In the genomic region with DNA sequence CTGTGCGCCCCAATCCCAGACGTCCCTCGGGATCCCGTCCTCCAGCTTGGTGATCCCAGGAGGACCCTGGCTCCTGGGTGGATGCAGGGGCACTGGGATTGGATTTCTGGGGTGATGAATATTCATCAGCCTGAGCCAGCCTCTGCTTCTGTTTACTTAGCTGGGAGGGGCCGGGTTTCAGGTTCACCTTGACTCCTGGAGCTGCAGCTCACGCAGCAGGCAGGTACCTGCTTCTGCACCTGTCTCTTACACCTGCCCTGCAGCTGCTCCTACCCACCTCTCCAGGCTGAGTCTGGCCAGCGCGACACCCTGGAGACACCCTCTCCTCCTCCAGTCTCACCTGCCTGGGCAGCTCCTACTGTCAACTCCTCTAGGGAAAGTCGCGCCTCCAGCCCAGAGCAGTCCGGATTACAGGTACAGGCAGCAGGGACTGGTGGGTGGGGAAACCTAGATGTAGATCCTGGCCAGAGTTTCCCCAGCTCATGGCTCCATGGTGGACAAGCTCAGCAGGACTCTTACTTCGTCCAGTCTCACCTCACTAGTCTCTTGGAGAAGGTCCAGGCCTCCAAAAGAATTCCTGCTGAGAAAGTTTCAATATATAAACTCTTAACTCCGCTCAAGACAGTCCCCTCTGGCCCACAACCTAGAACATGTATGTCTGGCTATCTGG, we compare ENCODE assay signal across 8 mouse cellular contexts. TPM values are rescaled to one million over a fixed set of nuclear protein-coding genes. Genes with fewer than 3 reads are reported as not detected.
DNase-seq lines count a peak whose midpoint lies in the region; ATAC-seq and TF ChIP-seq lines count a peak whose summit lies in the region.
"Had no signal": no experiment of that assay in that cellular context is flagged by ENCODE, and none has a peak within 500 bp of the region (broad histone marks: within the 10 kb centered on the region; RNA-seq: fewer than 3 reads in every experiment).

No protein-coding gene starts in this region.

- H3K36me3 ChIP-seq in E14TG2a.4 (ENCODE audit: insufficient read depth, low read length): no peaks in the 10 kb centered on the region
- H3K36me3 ChIP-seq in ES-Bruce4 (ENCODE audit: control insufficient read depth, insufficient read depth, low read length, poor library complexity, severe bottlenecking): no peaks in the 10 kb centered on the region
- no peaks in the 10 kb centered on the region for H3K36me3 ChIP-seq in liver, postnatal 0 days (replicated peaks; ENCODE audit: insufficient read depth, low read length)
- H3K36me3 ChIP-seq: heart, embryonic 13.5 days had no signal

- 51% methylated on average over 13 of the region's 13 CpGs for WGBS in liver, postnatal 0 days (ENCODE audit: insufficient replicate concordance)

- TF ChIP-seq POLR2A in ES-Bruce4 (IDR thresholded peaks at IDR 0.05; ENCODE audit: insufficient read depth, low read length): peak; percentile 33

- H3K4me1 ChIP-seq in E14TG2a.4 (replicated peaks; ENCODE audit: low read depth, low read length) (peaks cover 70% of the 10 kb centered on the region), ES-Bruce4 (ENCODE audit: control insufficient read depth, insufficient read depth, low read length) (peaks cover 5% of the 10 kb centered on the region)
- peaks cover 35% of the 10 kb centered on the region for H3K4me1 ChIP-seq in liver, postnatal 0 days (ENCODE audit: insufficient read depth)

- H3K27me3 ChIP-seq in E14TG2a.4 (ENCODE audit: insufficient read depth, low read length) (peaks cover 15% of the 10 kb centered on the region), ES-Bruce4 (ENCODE audit: control insufficient read depth, insufficient read depth, low read length, poor library complexity, severe bottlenecking) (no peaks in the 10 kb centered on the region)
- H3K27me3 ChIP-seq in liver, postnatal 0 days (ENCODE audit: insufficient read depth, low read length): no peaks in the 10 kb centered on the region

- no peak for TF ChIP-seq CTCF in E14TG2a.4 (conservative IDR thresholded peaks at IDR 0.05; ENCODE audit: low read length)
- TF ChIP-seq CTCF in ES-Bruce4 (IDR thresholded peaks at IDR 0.05; ENCODE audit: low read depth, low read length): no peak
- TF ChIP-seq CTCF in liver, postnatal 0 days (IDR thresholded peaks at IDR 0.05; ENCODE audit: low read depth): no peak

- H3K27ac ChIP-seq in ES-Bruce4 (ENCODE audit: insufficient read depth, low read length): peak overlapping the region; percentile 58
- peak overlapping the region; percentile 37; the same call in 1 of the 2 replicates for H3K27ac ChIP-seq in liver, postnatal 0 days (ENCODE audit: low read depth)
- H3K27ac ChIP-seq: heart, embryonic 13.5 days had no signal

- H3K9me3 ChIP-seq in E14TG2a.4 (ENCODE audit: low read length) (no peaks in the 10 kb centered on the region), ES-Bruce4 (replicated peaks; ENCODE audit: control insufficient read depth, insufficient read depth, low read length, poor library complexity, severe bottlenecking) (no peaks in the 10 kb centered on the region)
- H3K9me3 ChIP-seq in liver, postnatal 0 days (ENCODE audit: low read length): no peaks in the 10 kb centered on the region
- H3K9me3 ChIP-seq: heart, embryonic 13.5 days had no signal

- H3K4me3 ChIP-seq in E14TG2a.4 (replicated peaks; ENCODE audit: low read length): peak overlapping the region; percentile 67
- H3K4me3 ChIP-seq in ES-Bruce4 (ENCODE audit: low read depth, low read length): peak overlapping the region; percentile 55
- H3K4me3 ChIP-seq in liver, postnatal 0 days (ENCODE audit: low read depth, low read length): peak overlapping the region; percentile 18
- H3K4me3 ChIP-seq: heart, embryonic 13.5 days had no signal

- H3K9ac ChIP-seq in ES-Bruce4 (ENCODE audit: low read depth, poor library complexity, severe bottlenecking): peak overlapping the region; percentile 24; the same call in 1 of the 2 replicates
- H3K9ac ChIP-seq in liver, postnatal 0 days (replicated peaks): peak overlapping the region; percentile 45
- H3K9ac ChIP-seq: heart, embryonic 13.5 days had no signal

- no peak for ATAC-seq in liver, postnatal 0 days

- TF ChIP-seq EP300 in ES-Bruce4 (IDR thresholded peaks at IDR 0.05; ENCODE audit: insufficient read depth, low read depth, low read length): peak; percentile 89
- TF ChIP-seq EP300 in liver, postnatal 0 days (IDR thresholded peaks at IDR 0.05; ENCODE audit: low read depth): no peak

- peak; percentile 86 to 90 for DNase-seq in kidney, adult 8-10 months
- no peak for DNase-seq in liver, postnatal 0 days
- no peak for DNase-seq in adrenal gland, adult 8-10 months
- DNase-seq in cerebellum, postnatal 4 days (ENCODE audit: low spot score in 2 of 2): no peak
- DNase-seq in natural killer cell, adult 2 months (ENCODE audit: low spot score in 2 of 2): no peak

- peak overlapping the region; percentile 52 for H3K4me2 ChIP-seq in liver, postnatal 0 days (ENCODE audit: low read depth, low read length)
- H3K4me2 ChIP-seq: heart, embryonic 13.5 days had no signal

RNA-seq across cellular contexts. Expression of a gene that starts 1.3 kb away (rescaled TPM):
- 10.9 and 11.1 TPM in 2 replicates for polyA plus RNA-seq in ES-Bruce4 (2011; ENCODE audit: insufficient read depth, insufficient read length, low read depth, missing spikeins)
- polyA plus RNA-seq in liver, postnatal 0 days (2015; fragmentation: Nextera tagmentation; extraction: Ambion mirVana): 10.1 and 13.9 TPM in 2 replicates
- total RNA-seq in adrenal gland, adult 8-10 months (2022): under 1 TPM in 3 of 4 experiments, not detected in 1; 0.28 to 0.70 (median 0.32) TPM

RNA-seq across cellular contexts. Expression of a gene that starts 12.9 kb away (rescaled TPM):
- polyA plus RNA-seq in ES-Bruce4 (2011; ENCODE audit: insufficient read depth, insufficient read length, low read depth, missing spikeins): 93.3 and 109 TPM in 2 replicates
- 38.3 and 38.4 TPM in 2 replicates for polyA plus RNA-seq in liver, postnatal 0 days (2015; fragmentation: Nextera tagmentation; extraction: Ambion mirVana)
- 10 to 100 TPM; 55.2 to 82.1 (median 71.5) TPM for total RNA-seq in adrenal gland, adult 8-10 months (2022)

RNA-seq across cellular contexts. Expression of a gene that starts 14.6 kb away (rescaled TPM):
- 23.6 and 24.1 TPM in 2 replicates for polyA plus RNA-seq in ES-Bruce4 (2011; ENCODE audit: insufficient read depth, insufficient read length, low read depth, missing spikeins)
- 271 and 273 TPM in 2 replicates for polyA plus RNA-seq in liver, postnatal 0 days (2015; fragmentation: Nextera tagmentation; extraction: Ambion mirVana)
- 10 to 100 TPM; 34.5 to 43.3 (median 39.4) TPM for total RNA-seq in adrenal gland, adult 8-10 months (2022)

RNA-seq across cellular contexts. Expression of a gene that starts 53.5 kb away (rescaled TPM):
- 29.0 and 30.5 TPM in 2 replicates for polyA plus RNA-seq in ES-Bruce4 (2011; ENCODE audit: insufficient read depth, insufficient read length, low read depth, missing spikeins)
- 6.8 and 7.1 TPM in 2 replicates for polyA plus RNA-seq in liver, postnatal 0 days (2015; fragmentation: Nextera tagmentation; extraction: Ambion mirVana)
- 10 to 100 TPM; 13.8 to 21.0 (median 16.4) TPM for total RNA-seq in adrenal gland, adult 8-10 months (2022)

Comparison
In these comparisons a context has a peak if more than half of its experiments do, and no peak if none do; other contexts are left out.
1. DNase-seq: peak in kidney, adult 8-10 months (2 of 2); none in liver, postnatal 0 days (single experiment), adrenal gland, adult 8-10 months (single experiment), cerebellum, postnatal 4 days (0 of 2) and natural killer cell, adult 2 months (0 of 2).
2. RNA of a gene that starts 14.6 kb away (polyA plus RNA-seq): 271 to 273 TPM in liver, postnatal 0 days; 23.6 to 24.1 TPM in ES-Bruce4; every median in the first group is over 10 times any median in the second.
3. Peak in every context shown above with its lines, with median percentiles within 50 percentile points of each other: H3K4me3 ChIP-seq.